Mouse (Mus musculus): ENCODE results near the gene Phpt1. TPM values are rescaled to one million over a fixed set of nuclear protein-coding genes. Genes with fewer than 3 reads are reported as not detected.

The Phpt1 gene
- polyA plus RNA-seq, 1 experiment from 2014 or later = 164 TPM

GRCm38 (mm10) chr2:25581901-25582301, 6.9 kb upstream of the Phpt1 start:
- Histone ChIP-seq H3K27me3 (replicated peaks) (peaks cover 45% of the 10 kb centered on the region), H3K4me1 (replicated peaks) (peaks cover 58% of the 10 kb centered on the region), H3K9me3 (replicated peaks) (no peaks in the 10 kb centered on the region), H3K27ac (ENCODE audit: poor library complexity, severe bottlenecking) (no peak overlapping the region), H3K4me2 (peak overlapping the region; percentile 74), H3K9ac (no peak overlapping the region), H3K4me3 (no peak overlapping the region), H3K36me3 (peaks cover 39% of the 10 kb centered on the region)
- no peak for ATAC-seq (ENCODE audit: insufficient number of reproducible peaks, low FRiP score)
- WGBS = 35% methylated on average over 6 of the region's 6 CpGs

DNA sequence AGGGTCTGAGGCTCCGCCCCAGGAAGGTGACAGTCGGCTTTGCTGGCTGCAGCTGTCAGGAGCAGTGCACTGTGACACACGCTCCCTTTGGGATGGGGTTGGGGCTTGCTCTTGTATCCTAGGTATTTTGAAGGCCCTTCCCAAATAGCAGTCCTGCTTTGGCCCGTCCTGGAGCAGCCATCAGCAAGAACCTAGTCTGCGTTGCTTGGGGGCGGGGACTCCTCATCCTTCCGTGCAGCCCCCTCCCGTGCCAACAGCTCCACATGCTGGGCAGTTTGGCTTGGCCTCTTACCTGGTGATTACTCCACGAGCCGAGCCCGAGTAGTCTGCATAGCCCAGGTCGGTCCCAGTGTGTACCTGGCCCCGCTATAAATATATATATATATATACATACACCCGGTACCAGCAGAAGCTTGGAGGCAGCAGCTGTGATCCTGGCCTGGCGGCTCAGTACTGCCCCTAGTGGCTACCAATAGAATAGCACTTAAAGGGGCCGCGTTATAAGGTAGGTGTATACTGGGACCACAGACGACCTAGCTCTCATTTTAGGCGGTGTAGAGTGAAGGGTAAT, 6.4 kb upstream of the Phpt1 start, which contains the start of gene Ajm1:
TSS of gene Ajm1 (minus strand) at position 464 of the 571 bp plus-strand sequence.
- H3K27me3 ChIP-seq (replicated peaks) = peaks cover 50% of the 10 kb centered on the region
- peaks cover 53% of the 10 kb centered on the region for H3K4me1 ChIP-seq (replicated peaks)
- no peak within 1 kb of the TSS for H3K27ac ChIP-seq (ENCODE audit: poor library complexity, severe bottlenecking)
- ATAC-seq (ENCODE audit: insufficient number of reproducible peaks, low FRiP score) = peak; percentile 62
- no peaks in the 10 kb centered on the region for H3K9me3 ChIP-seq (replicated peaks)
- H3K4me2 ChIP-seq = peak within 1 kb of the TSS; percentile 74
- H3K4me3 ChIP-seq = peak within 1 kb of the TSS; percentile 34
- H3K9ac ChIP-seq = no peak within 1 kb of the TSS
- H3K36me3 ChIP-seq = peaks cover 34% of the 10 kb centered on the region
- WGBS = 5% methylated on average over 19 of the region's 19 CpGs

DNA sequence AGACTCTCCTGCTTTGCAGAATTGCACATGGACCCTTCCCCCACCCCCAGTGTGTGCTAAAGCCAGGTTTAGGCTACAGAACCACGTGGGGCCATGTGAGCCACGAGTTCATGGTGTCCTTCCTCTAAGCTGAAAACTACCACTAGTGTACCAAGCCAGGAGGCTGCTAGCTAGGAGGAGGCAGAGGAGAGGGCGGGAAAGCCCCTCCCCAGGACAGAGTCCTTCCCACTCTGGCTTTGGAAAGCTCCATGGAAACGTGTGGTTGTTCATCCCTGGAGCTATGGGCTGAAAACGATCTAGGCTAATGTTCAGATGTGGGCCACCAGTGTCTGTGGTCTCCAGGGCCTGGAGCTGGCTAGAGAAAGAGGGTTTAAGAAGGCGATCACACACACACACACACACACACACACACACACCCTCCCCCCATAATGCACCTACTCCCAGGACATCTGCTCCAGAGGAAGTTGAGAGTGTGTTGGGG, 5.6 kb upstream of the Phpt1 start:
- H3K27me3 ChIP-seq (replicated peaks) = peaks cover 57% of the 10 kb centered on the region
- no peak for ATAC-seq (ENCODE audit: insufficient number of reproducible peaks, low FRiP score)
- no peak overlapping the region for H3K27ac ChIP-seq (ENCODE audit: poor library complexity, severe bottlenecking)
- WGBS = 50% methylated on average over 6 of the region's 6 CpGs
- H3K4me2 ChIP-seq = 0 out of 2 replicates have a peak overlapping the region, but pooled peaks have one; percentile 74
- H3K9me3 ChIP-seq (replicated peaks) = no peaks in the 10 kb centered on the region
- peaks cover 28% of the 10 kb centered on the region for H3K36me3 ChIP-seq
- H3K4me1 ChIP-seq (replicated peaks) = peaks cover 59% of the 10 kb centered on the region
- 0 out of 2 replicates have a peak overlapping the region, but pooled peaks have one; percentile 34 for H3K4me3 ChIP-seq
- H3K9ac ChIP-seq = no peak overlapping the region

DNA sequence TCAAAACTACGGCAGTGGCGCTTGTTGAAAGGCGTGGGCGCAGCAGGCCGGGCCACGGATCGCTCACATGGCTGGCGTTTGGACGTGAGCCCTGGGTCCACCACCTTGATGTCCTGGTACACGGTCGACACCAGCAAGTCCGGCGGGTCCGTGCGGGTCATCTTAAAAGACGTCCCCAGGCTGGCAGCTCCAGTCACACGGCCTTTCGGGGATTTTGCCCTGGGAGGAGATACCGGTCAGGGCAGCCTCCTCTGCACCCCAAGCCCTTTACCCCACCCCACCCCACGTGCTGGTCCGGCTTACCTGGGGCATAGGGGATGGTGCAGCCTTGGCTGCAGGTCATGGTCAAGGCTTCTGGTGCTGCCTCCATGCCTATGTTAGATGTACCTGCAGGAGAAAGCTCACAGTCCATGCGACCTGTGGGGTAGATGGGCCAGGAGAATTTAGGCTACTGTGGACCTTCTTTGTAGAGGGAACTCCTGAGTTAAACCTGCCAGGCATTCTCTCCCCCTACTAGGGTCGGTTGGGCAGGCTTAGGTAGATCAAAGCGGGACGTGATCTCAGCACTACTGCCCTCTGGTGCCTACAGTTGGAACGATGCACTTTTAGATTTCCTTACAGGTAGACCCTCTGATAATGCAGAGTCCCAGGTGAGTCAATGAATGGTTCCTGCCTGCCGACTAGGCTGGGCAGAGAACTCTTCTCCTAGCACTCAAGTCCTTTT, 4.9 kb upstream of the Phpt1 start:
- Histone ChIP-seq H3K4me3 (peak overlapping the region; percentile 25), H3K4me1 (replicated peaks) (peaks cover 63% of the 10 kb centered on the region), H3K27me3 (replicated peaks) (peaks cover 57% of the 10 kb centered on the region), H3K36me3 (peaks cover 21% of the 10 kb centered on the region), H3K27ac (ENCODE audit: poor library complexity, severe bottlenecking) (no peak overlapping the region), H3K9ac (no peak overlapping the region), H3K9me3 (replicated peaks) (no peaks in the 10 kb centered on the region), H3K4me2 (peak overlapping the region; percentile 49)
- no peak for ATAC-seq (ENCODE audit: insufficient number of reproducible peaks, low FRiP score)
- 5% methylated on average over 27 of the region's 27 CpGs for WGBS

GRCm38 (mm10) chr2:25578796-25579736, 4.0 kb upstream of the Phpt1 start:
- peaks cover 57% of the 10 kb centered on the region for H3K27me3 ChIP-seq (replicated peaks)
- H3K4me3 ChIP-seq = peak overlapping the region; percentile 32
- no peak overlapping the region for H3K9ac ChIP-seq
- 5% methylated on average over 77 of the region's 77 CpGs for WGBS
- H3K4me2 ChIP-seq = peak overlapping the region; percentile 58
- no peaks in the 10 kb centered on the region for H3K9me3 ChIP-seq (replicated peaks)
- peaks cover 12% of the 10 kb centered on the region for H3K36me3 ChIP-seq
- no peak for ATAC-seq (ENCODE audit: insufficient number of reproducible peaks, low FRiP score)
- H3K27ac ChIP-seq (ENCODE audit: poor library complexity, severe bottlenecking) = no peak overlapping the region
- peaks cover 65% of the 10 kb centered on the region for H3K4me1 ChIP-seq (replicated peaks)

DNA sequence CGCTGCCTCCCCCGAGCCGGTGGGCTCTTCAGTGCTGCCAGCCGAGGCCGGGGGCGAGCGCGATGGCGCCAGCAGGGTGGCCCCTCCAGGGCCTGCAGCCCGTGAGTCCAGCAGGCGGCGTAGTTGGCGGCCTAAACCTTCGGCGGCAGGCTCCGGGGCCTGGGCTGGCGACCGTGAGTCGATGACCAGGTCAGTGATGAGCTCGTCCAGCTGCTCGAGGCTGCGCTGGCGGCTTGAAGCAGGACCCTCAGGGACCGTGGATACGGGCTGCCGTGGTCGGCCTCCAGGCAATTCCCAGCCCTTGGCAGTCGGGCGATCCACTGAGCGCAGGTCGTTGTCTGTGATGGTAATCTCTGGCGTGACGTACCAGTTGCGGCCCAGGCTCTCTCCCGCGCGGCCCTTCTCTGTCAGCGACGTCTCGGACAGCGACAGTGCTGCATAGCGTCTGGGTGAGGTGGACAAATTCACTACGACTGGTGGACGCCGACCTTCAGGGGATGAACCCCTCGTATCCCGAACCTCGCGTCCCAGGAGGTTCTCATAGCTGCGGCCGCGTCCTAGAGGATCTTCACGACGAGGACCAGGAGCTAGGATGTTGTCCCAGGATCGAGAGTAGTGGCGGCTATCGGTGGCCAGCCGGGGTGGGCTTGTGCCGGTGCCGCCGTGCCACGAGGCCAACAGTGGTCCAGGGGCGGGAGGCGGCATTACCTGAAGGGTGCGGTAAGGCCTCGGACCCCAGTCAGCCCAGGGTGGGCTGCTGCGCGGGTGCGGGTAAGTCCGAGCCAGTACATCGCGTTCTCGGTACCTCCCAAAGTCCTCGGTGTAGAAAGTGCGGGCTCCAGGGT, 3.1 kb upstream of the Phpt1 start:
- Histone ChIP-seq H3K9ac (0 out of 2 replicates have a peak overlapping the region, but pooled peaks have one; percentile 18), H3K27ac (ENCODE audit: poor library complexity, severe bottlenecking) (no peak overlapping the region), H3K4me1 (replicated peaks) (peaks cover 72% of the 10 kb centered on the region), H3K9me3 (replicated peaks) (no peaks in the 10 kb centered on the region), H3K36me3 (peaks cover 3% of the 10 kb centered on the region), H3K27me3 (replicated peaks) (peaks cover 57% of the 10 kb centered on the region), H3K4me2 (peak overlapping the region; percentile 58), H3K4me3 (peak overlapping the region; percentile 32)
- 4% methylated on average over 75 of the region's 75 CpGs for WGBS
- ATAC-seq (ENCODE audit: insufficient number of reproducible peaks, low FRiP score) = no peak

- Histone ChIP-seq H3K36me3 (no peaks in the 10 kb centered on the region), H3K4me3 (peak overlapping the region; percentile 32), H3K27ac (ENCODE audit: poor library complexity, severe bottlenecking) (no peak overlapping the region), H3K4me2 (peak overlapping the region; percentile 58), H3K4me1 (replicated peaks) (peaks cover 69% of the 10 kb centered on the region), H3K9ac (0 out of 2 replicates have a peak overlapping the region, but pooled peaks have one; percentile 18), H3K9me3 (replicated peaks) (no peaks in the 10 kb centered on the region), H3K27me3 (replicated peaks) (peaks cover 57% of the 10 kb centered on the region)
- ATAC-seq (ENCODE audit: insufficient number of reproducible peaks, low FRiP score) = no peak
- 13% methylated on average over 92 of the region's 92 CpGs for WGBS
Observed at GRCm38 (mm10) chr2:25576965-25577891, 2.2 kb upstream of the Phpt1 start.

DNA sequence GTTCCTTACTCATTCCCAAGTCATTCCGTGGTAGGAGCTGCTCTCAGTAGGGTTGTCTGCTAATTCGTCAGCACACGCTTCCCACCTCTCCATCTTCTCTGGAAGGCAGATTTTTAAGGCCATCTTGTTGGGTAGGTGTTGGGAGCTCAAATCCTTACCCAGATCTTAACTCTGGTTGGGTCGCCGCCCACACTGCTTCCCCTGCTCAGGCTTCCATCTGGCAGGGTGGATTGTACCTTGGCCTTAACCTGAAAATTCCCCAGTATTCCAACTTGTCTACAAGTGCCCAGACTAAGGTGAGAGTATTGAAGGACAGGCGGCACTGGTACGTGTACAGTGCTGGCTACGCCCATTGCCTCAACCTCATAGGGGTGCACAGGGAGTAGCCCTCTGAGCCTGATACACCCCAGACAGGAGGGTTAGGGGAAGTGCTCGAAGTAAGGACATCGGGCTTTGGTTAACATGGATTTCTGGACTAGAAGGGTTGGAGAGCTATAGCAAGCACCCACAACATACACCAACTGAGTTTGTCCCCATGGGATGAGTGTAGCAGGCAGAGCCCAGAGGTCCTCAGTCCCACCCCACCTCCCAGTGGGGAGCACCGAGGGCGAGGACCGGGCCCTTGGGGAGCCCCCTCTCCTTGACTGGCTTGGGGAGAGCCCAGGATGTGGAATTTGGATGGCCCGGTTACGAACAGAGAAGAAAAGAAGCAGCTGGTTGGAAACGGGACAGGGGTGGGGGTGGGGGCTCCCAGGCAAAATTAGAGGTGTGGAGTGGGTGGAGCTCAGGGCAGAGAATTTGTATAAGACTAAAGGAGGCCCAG, 1.2 kb upstream of the Phpt1 start:
- Histone ChIP-seq H3K4me2 (peak overlapping the region; percentile 93), H3K9ac (no peak overlapping the region), H3K27ac (ENCODE audit: poor library complexity, severe bottlenecking) (no peak overlapping the region), H3K4me1 (replicated peaks) (peaks cover 61% of the 10 kb centered on the region), H3K27me3 (replicated peaks) (peaks cover 55% of the 10 kb centered on the region), H3K36me3 (peaks cover 8% of the 10 kb centered on the region), H3K4me3 (no peak overlapping the region), H3K9me3 (replicated peaks) (no peaks in the 10 kb centered on the region)
- no peak for ATAC-seq (ENCODE audit: insufficient number of reproducible peaks, low FRiP score)
- 72% methylated on average over 16 of the region's 16 CpGs for WGBS

GRCm38 (mm10) chr2:25575432-25576027, 506 bp upstream of the Phpt1 start:
- peaks cover 56% of the 10 kb centered on the region for H3K4me1 ChIP-seq (replicated peaks)
- peak overlapping the region; percentile 83 for H3K9ac ChIP-seq
- H3K4me3 ChIP-seq = peak overlapping the region; percentile 72
- peak overlapping the region; percentile 86 for H3K27ac ChIP-seq (ENCODE audit: poor library complexity, severe bottlenecking)
- 13% methylated on average over 21 of the region's 21 CpGs for WGBS
- peak overlapping the region; percentile 93 for H3K4me2 ChIP-seq
- ATAC-seq (ENCODE audit: insufficient number of reproducible peaks, low FRiP score) = no peak
- no peaks in the 10 kb centered on the region for H3K9me3 ChIP-seq (replicated peaks)
- peaks cover 13% of the 10 kb centered on the region for H3K36me3 ChIP-seq
- peaks cover 48% of the 10 kb centered on the region for H3K27me3 ChIP-seq (replicated peaks)
